Mouse (Mus musculus): ENCODE data around the gene Pard3. TPM values are rescaled to one million over a fixed set of nuclear protein-coding genes. Genes with fewer than 3 reads are reported as not detected.
A peak's percentile ranks its signal among the peaks of the same experiment; 100 is the strongest.

The Pard3 gene
- polyA plus RNA-seq, 1 experiment from 2014 or later, result 16.5 TPM

GRCm38 (mm10) chr8:127185897-127186296 is 122.2 kb downstream of the Pard3 start:
- ATAC-seq (no peak), DNase-seq (ENCODE audit: low spot score) (no peak)
- WGBS, result 43% methylated on average over 7 of the region's 7 CpGs
- Histone ChIP-seq H3K4me1 (ENCODE audit: control insufficient read depth, insufficient read depth, low read length) (peaks cover 13% of the 10 kb centered on the region), H3K36me3 (ENCODE audit: control insufficient read depth, insufficient read depth, low read length) (no peaks in the 10 kb centered on the region), H3K9me3 (replicated peaks; ENCODE audit: control insufficient read depth, low read length) (no peaks in the 10 kb centered on the region), H3K4me3 (ENCODE audit: low read depth, low read length) (no peak overlapping the region), H3K27ac (ENCODE audit: low read depth, low read length) (no peak overlapping the region), H3K4me2 (ENCODE audit: low read length) (no peak overlapping the region), H3K27me3 (replicated peaks; ENCODE audit: control insufficient read depth, insufficient read depth, low read length) (no peaks in the 10 kb centered on the region), H3K9ac (ENCODE audit: low read length) (no peak overlapping the region)

GRCm38 (mm10) chr8:127188671-127189070 is 125.0 kb downstream of the Pard3 start:
- Histone ChIP-seq H3K9ac (ENCODE audit: low read length) (no peak overlapping the region), H3K4me2 (ENCODE audit: low read length) (no peak overlapping the region), H3K4me1 (ENCODE audit: control insufficient read depth, insufficient read depth, low read length) (peaks cover 28% of the 10 kb centered on the region), H3K36me3 (ENCODE audit: control insufficient read depth, insufficient read depth, low read length) (no peaks in the 10 kb centered on the region), H3K27me3 (replicated peaks; ENCODE audit: control insufficient read depth, insufficient read depth, low read length) (no peaks in the 10 kb centered on the region), H3K27ac (ENCODE audit: low read depth, low read length) (no peak overlapping the region), H3K4me3 (ENCODE audit: low read depth, low read length) (no peak overlapping the region), H3K9me3 (replicated peaks; ENCODE audit: control insufficient read depth, low read length) (no peaks in the 10 kb centered on the region)
- ATAC-seq, result no peak
- no peak for DNase-seq (ENCODE audit: low spot score)

GRCm38 (mm10) chr8:127190350-127190749 is 126.7 kb downstream of the Pard3 start:
- ATAC-seq (peak; percentile 12), DNase-seq (ENCODE audit: low spot score) (peak; percentile 80)
- Histone ChIP-seq H3K27ac (ENCODE audit: low read depth, low read length) (no peak overlapping the region), H3K4me3 (ENCODE audit: low read depth, low read length) (no peak overlapping the region), H3K27me3 (replicated peaks; ENCODE audit: control insufficient read depth, insufficient read depth, low read length) (no peaks in the 10 kb centered on the region), H3K4me2 (ENCODE audit: low read length) (no peak overlapping the region), H3K9me3 (replicated peaks; ENCODE audit: control insufficient read depth, low read length) (no peaks in the 10 kb centered on the region), H3K36me3 (ENCODE audit: control insufficient read depth, insufficient read depth, low read length) (no peaks in the 10 kb centered on the region), H3K4me1 (ENCODE audit: control insufficient read depth, insufficient read depth, low read length) (peaks cover 31% of the 10 kb centered on the region), H3K9ac (ENCODE audit: low read length) (no peak overlapping the region)
- 43% methylated on average over 7 of the region's 7 CpGs for WGBS

- no peaks in the 10 kb centered on the region for H3K9me3 ChIP-seq (replicated peaks; ENCODE audit: control insufficient read depth, low read length)
- ATAC-seq, result peak; percentile 50
- H3K27me3 ChIP-seq (replicated peaks; ENCODE audit: control insufficient read depth, insufficient read depth, low read length), result no peaks in the 10 kb centered on the region
- peaks cover 30% of the 10 kb centered on the region for H3K4me1 ChIP-seq (ENCODE audit: control insufficient read depth, insufficient read depth, low read length)
- no peak overlapping the region for H3K4me2 ChIP-seq (ENCODE audit: low read length)
- H3K27ac ChIP-seq (ENCODE audit: low read depth, low read length), result no peak overlapping the region
- H3K9ac ChIP-seq (ENCODE audit: low read length), result no peak overlapping the region
- peak; percentile 87 for DNase-seq (ENCODE audit: low spot score)
- 28% methylated on average over 5 of the region's 5 CpGs for WGBS
- no peak overlapping the region for H3K4me3 ChIP-seq (ENCODE audit: low read depth, low read length)
- no peaks in the 10 kb centered on the region for H3K36me3 ChIP-seq (ENCODE audit: control insufficient read depth, insufficient read depth, low read length)
Observed at GRCm38 (mm10) chr8:127191387-127191786, 127.7 kb downstream of the Pard3 start.

- DNase-seq (ENCODE audit: low spot score), result no peak
- Histone ChIP-seq H3K27me3 (replicated peaks; ENCODE audit: control insufficient read depth, insufficient read depth, low read length) (no peaks in the 10 kb centered on the region), H3K4me3 (ENCODE audit: low read depth, low read length) (no peak overlapping the region), H3K4me1 (ENCODE audit: control insufficient read depth, insufficient read depth, low read length) (peaks cover 30% of the 10 kb centered on the region), H3K9me3 (replicated peaks; ENCODE audit: control insufficient read depth, low read length) (no peaks in the 10 kb centered on the region), H3K4me2 (ENCODE audit: low read length) (no peak overlapping the region), H3K27ac (ENCODE audit: low read depth, low read length) (no peak overlapping the region), H3K36me3 (ENCODE audit: control insufficient read depth, insufficient read depth, low read length) (no peaks in the 10 kb centered on the region), H3K9ac (ENCODE audit: low read length) (no peak overlapping the region)
- WGBS, result 33% methylated on average over 6 of the region's 6 CpGs
- no peak for ATAC-seq
Observed at GRCm38 (mm10) chr8:127191824-127192223, 128.1 kb downstream of the Pard3 start.

- Histone ChIP-seq H3K4me3 (ENCODE audit: low read depth, low read length) (no peak overlapping the region), H3K4me1 (ENCODE audit: control insufficient read depth, insufficient read depth, low read length) (peaks cover 30% of the 10 kb centered on the region), H3K4me2 (ENCODE audit: low read length) (no peak overlapping the region), H3K36me3 (ENCODE audit: control insufficient read depth, insufficient read depth, low read length) (no peaks in the 10 kb centered on the region), H3K27me3 (replicated peaks; ENCODE audit: control insufficient read depth, insufficient read depth, low read length) (no peaks in the 10 kb centered on the region), H3K9me3 (replicated peaks; ENCODE audit: control insufficient read depth, low read length) (no peaks in the 10 kb centered on the region), H3K9ac (ENCODE audit: low read length) (no peak overlapping the region), H3K27ac (ENCODE audit: low read depth, low read length) (no peak overlapping the region)
- peak; percentile 11; the same call in 1 of the 2 replicates for ATAC-seq
- no peak for DNase-seq (ENCODE audit: low spot score)
- 49% methylated on average over 10 of the region's 10 CpGs for WGBS
Observed at GRCm38 (mm10) chr8:127192331-127192730, 128.6 kb downstream of the Pard3 start.

- Histone ChIP-seq H3K9me3 (replicated peaks; ENCODE audit: control insufficient read depth, low read length) (no peaks in the 10 kb centered on the region), H3K4me1 (ENCODE audit: control insufficient read depth, insufficient read depth, low read length) (peaks cover 30% of the 10 kb centered on the region), H3K27ac (ENCODE audit: low read depth, low read length) (no peak overlapping the region), H3K36me3 (ENCODE audit: control insufficient read depth, insufficient read depth, low read length) (no peaks in the 10 kb centered on the region), H3K4me2 (ENCODE audit: low read length) (no peak overlapping the region), H3K4me3 (ENCODE audit: low read depth, low read length) (no peak overlapping the region), H3K27me3 (replicated peaks; ENCODE audit: control insufficient read depth, insufficient read depth, low read length) (no peaks in the 10 kb centered on the region), H3K9ac (ENCODE audit: low read length) (no peak overlapping the region)
- WGBS, result 15% methylated on average over 6 of the region's 6 CpGs
- ATAC-seq, result no peak
- DNase-seq (ENCODE audit: low spot score), result no peak
Observed at GRCm38 (mm10) chr8:127193375-127193774, 129.7 kb downstream of the Pard3 start.

GRCm38 (mm10) chr8:127194786-127195407 is 131.2 kb downstream of the Pard3 start:
- no peaks in the 10 kb centered on the region for H3K9me3 ChIP-seq (replicated peaks; ENCODE audit: control insufficient read depth, low read length)
- no peaks in the 10 kb centered on the region for H3K27me3 ChIP-seq (replicated peaks; ENCODE audit: control insufficient read depth, insufficient read depth, low read length)
- WGBS, result 41% methylated on average over 15 of the region's 15 CpGs
- H3K9ac ChIP-seq (ENCODE audit: low read length), result peak overlapping the region; percentile 35
- DNase-seq (ENCODE audit: low spot score) (no peak), ATAC-seq (no peak)
- peaks cover 30% of the 10 kb centered on the region for H3K4me1 ChIP-seq (ENCODE audit: control insufficient read depth, insufficient read depth, low read length)
- H3K4me2 ChIP-seq (ENCODE audit: low read length), result no peak overlapping the region
- H3K36me3 ChIP-seq (ENCODE audit: control insufficient read depth, insufficient read depth, low read length), result no peaks in the 10 kb centered on the region
- peak overlapping the region; percentile 27; the same call in 1 of the 2 replicates for H3K27ac ChIP-seq (ENCODE audit: low read depth, low read length)
- H3K4me3 ChIP-seq (ENCODE audit: low read depth, low read length), result no peak overlapping the region

GRCm38 (mm10) chr8:127196505-127197265 is 133.0 kb downstream of the Pard3 start:
- no peak overlapping the region for H3K27ac ChIP-seq (ENCODE audit: low read depth, low read length)
- no peak for ATAC-seq
- no peaks in the 10 kb centered on the region for H3K27me3 ChIP-seq (replicated peaks; ENCODE audit: control insufficient read depth, insufficient read depth, low read length)
- H3K4me2 ChIP-seq (ENCODE audit: low read length), result no peak overlapping the region
- no peak for DNase-seq (ENCODE audit: low spot score)
- H3K36me3 ChIP-seq (ENCODE audit: control insufficient read depth, insufficient read depth, low read length), result no peaks in the 10 kb centered on the region
- no peak overlapping the region for H3K9ac ChIP-seq (ENCODE audit: low read length)
- peaks cover 27% of the 10 kb centered on the region for H3K4me1 ChIP-seq (ENCODE audit: control insufficient read depth, insufficient read depth, low read length)
- H3K4me3 ChIP-seq (ENCODE audit: low read depth, low read length), result no peak overlapping the region
- no peaks in the 10 kb centered on the region for H3K9me3 ChIP-seq (replicated peaks; ENCODE audit: control insufficient read depth, low read length)
- 77% methylated on average over 13 of the region's 13 CpGs for WGBS

Measured in forebrain, embryonic 14.5 days (tissue).